Mouse (Mus musculus) intestine, postnatal 0 days (tissue): ENCODE results near the gene Gas8. TPM values are rescaled to one million over a fixed set of nuclear protein-coding genes. Genes with fewer than 3 reads are reported as not detected.
"Not testable (repeated sequence)": the region's sequence is repeated elsewhere in the genome, so short reads cannot be mapped to it uniquely, and the experiment has no call there.

ENCODE experiments used
- ATAC-seq: fragments of 200-750 bp; cut with Nextera tagmentation; 2 replicates; pipeline ENCODE4 v1.8.0; 2017; ENCODE audit warnings: mild to moderate bottlenecking, moderate TSS enrichment, moderate library complexity
- H3K27ac ChIP-seq: fragments of 300-500 bp; sonication (generic); 2 replicates; pipeline ENCODE4 v1.5.1; 2014; ENCODE audit warnings: mild to moderate bottlenecking, low read depth, low read length, moderate library complexity
- H3K27me3 ChIP-seq: fragments of 300-500 bp; sonication (generic); replicated peaks from 2 replicates; pipeline ENCODE4 v1.6.1; 2014; ENCODE audit warnings: low read length, mixed read lengths; ENCODE audit not compliant: control insufficient read depth, insufficient read depth
- H3K36me3 ChIP-seq: fragments of 300-500 bp; sonication (generic); 2 replicates; pipeline ENCODE4 v1.6.1; 2014; ENCODE audit warnings: mild to moderate bottlenecking, moderate library complexity; ENCODE audit not compliant: control insufficient read depth, insufficient read depth
- H3K4me1 ChIP-seq: fragments of 300-500 bp; sonication (generic); replicated peaks from 2 replicates; pipeline ENCODE4 v1.6.1; 2014; ENCODE audit warnings: antibody characterized with exemption, low read length, mixed read lengths; ENCODE audit not compliant: control insufficient read depth, insufficient read depth
- H3K4me2 ChIP-seq: fragments of 300-500 bp; sonication (generic); replicated peaks from 2 replicates; pipeline ENCODE4 v1.6.1; 2014; ENCODE audit warnings: low read depth, mild to moderate bottlenecking, moderate library complexity
- H3K4me3 ChIP-seq: fragments of 300-500 bp; sonication (generic); 2 replicates; pipeline ENCODE4 v1.5.1; 2014; ENCODE audit warnings: low read depth, low read length
- H3K9ac ChIP-seq: fragments of 300-500 bp; sonication (generic); 2 replicates; pipeline ENCODE4 v1.6.1; 2014; ENCODE audit warnings: mild to moderate bottlenecking, low read depth, low read length
- H3K9me3 ChIP-seq: fragments of 300-500 bp; sonication (generic); 2 replicates; pipeline ENCODE4 v1.6.1; 2016; ENCODE audit warnings: mixed run types; ENCODE audit not compliant: control insufficient read depth
- CTCF ChIP-seq: sonication (generic); IDR thresholded peaks from 2 replicates; pipeline ENCODE4 v1.5.1; 2016; ENCODE audit warnings: low read depth, mild to moderate bottlenecking, control low read depth, antibody characterized with exemption, moderate library complexity
- WGBS: fragments of 180-500 bp; shearing (Covaris S2); extraction: QIAGEN DNeasy Blood & Tissue Kit; methylation state at CpG from one replicate; pipeline ENCODE4 v1.1.7; 2014; 5-methylcytosine and 5-hydroxymethylcytosine counted together
- polyA plus RNA-seq: library from polyadenylated mRNA; unstranded; fragments of >200 nt; fragmentation: Nextera tagmentation; extraction: Ambion mirVana; gene quantifications from 2 replicates; pipeline ENCODE4 v1.2.1, GENCODE M21; 2015

Gene Gas8
- polyA plus RNA-seq: 6.8 TPM in 2 replicates

DNA sequence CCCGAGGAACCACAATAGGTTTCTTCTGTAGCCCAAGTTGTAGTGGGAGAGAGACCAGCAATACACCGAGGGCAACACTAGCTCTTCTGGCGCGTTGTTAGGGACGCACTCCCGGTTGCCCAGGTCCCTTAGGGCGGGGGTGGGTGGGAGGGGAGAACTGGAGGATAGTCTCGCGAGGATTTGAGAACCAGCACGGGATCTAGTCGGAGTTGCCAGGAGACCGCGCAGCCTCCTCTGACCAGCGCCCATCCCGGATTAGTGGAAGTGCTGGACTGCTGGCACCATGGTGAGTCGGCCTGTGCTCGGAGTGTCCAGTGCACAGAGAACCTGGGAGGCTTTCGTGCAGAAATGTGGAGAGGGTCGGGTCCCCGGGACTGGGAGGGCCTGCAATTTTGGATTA is at the start of gene Gas8:
Gene Gas8 (plus strand): TSS at position 168 of the 400 bp plus-strand sequence.
- peak; percentile 94 for ATAC-seq
- 1% methylated on average over 20 of the region's 20 CpGs for WGBS
- H3K4me2 ChIP-seq: peak within 1 kb of the TSS; percentile 84

GRCm38 (mm10) chr8:123472991-123473390 is 45.6 kb upstream of the Gas8 start:
- WGBS: 31% methylated on average over 6 of the region's 6 CpGs
- H3K4me1 ChIP-seq, H3K27ac ChIP-seq, H3K36me3 ChIP-seq, H3K9me3 ChIP-seq, H3K4me3 ChIP-seq, H3K27me3 ChIP-seq, H3K4me2 ChIP-seq, ATAC-seq, H3K9ac ChIP-seq: not testable (repeated sequence)

More for the DNA sequence above, at the start of gene Gas8:
- peak within 1 kb of the TSS; percentile 64 for H3K9ac ChIP-seq
- peak within 1 kb of the TSS; percentile 56 for H3K4me3 ChIP-seq
- H3K27ac ChIP-seq: no peak within 1 kb of the TSS; the same call in 1 of the 2 replicates
- H3K36me3 ChIP-seq: peaks cover 11% of the 10 kb centered on the region
- peak; percentile 39 for TF ChIP-seq CTCF
- peaks cover 7% of the 10 kb centered on the region for H3K4me1 ChIP-seq
- no peaks in the 10 kb centered on the region for H3K9me3 ChIP-seq
- peaks cover 31% of the 10 kb centered on the region for H3K27me3 ChIP-seq

GRCm38 (mm10) chr8:123474549-123474948 is 44.1 kb upstream of the Gas8 start:
- H3K36me3 ChIP-seq, H3K4me2 ChIP-seq, H3K27me3 ChIP-seq, H3K27ac ChIP-seq, H3K9me3 ChIP-seq, H3K4me1 ChIP-seq, H3K9ac ChIP-seq, ATAC-seq, H3K4me3 ChIP-seq: not testable (repeated sequence)
- WGBS: 61% methylated on average over 5 of the region's 5 CpGs

DNA sequence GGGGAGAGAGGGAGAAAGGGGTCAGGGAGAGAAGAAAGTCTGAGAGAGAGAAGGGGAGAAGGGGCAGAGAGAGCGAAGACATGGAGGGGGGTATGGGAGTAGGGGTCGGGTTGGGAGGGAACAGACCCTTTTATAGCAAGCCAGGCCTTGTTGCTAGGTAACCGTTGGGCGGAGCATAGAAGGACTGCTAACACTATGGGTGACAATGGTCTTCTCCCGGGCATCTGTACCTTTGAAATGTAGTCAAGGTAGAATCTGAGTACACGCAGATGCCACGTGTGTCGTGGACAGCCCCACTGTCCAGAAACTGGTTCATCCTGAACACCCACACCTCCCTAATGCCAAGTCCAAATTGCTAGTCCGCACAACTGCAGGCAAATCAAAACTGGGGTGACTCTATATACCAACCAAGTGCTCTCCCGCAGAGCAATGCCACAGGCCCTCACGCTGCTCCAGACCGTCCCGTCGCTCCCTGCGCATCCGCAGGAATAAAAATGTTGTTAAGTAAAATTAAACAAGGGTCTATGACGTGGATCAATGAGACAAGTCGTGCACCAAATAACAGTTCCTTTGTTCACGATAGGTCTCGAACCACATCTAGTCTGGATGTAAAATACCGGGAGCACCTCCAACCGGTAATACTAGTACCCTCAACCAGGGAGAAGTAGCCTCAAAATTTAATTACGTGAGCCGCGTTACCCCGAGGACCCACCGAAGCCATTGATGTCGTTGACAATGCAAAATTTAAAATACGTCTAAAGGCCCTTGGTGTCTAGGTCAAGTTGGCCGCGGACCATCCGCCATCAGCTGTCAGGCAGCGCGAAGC is 41.5 kb upstream of the Gas8 start:
- Histone ChIP-seq H3K9me3 (no peaks in the 10 kb centered on the region), H3K27me3 (no peaks in the 10 kb centered on the region), H3K4me3 (peak overlapping the region; percentile 89), H3K36me3 (peaks cover 18% of the 10 kb centered on the region; the same call in 1 of the 2 replicates), H3K4me2 (peak overlapping the region; percentile 84), H3K4me1 (peaks cover 8% of the 10 kb centered on the region; the same call in 1 of the 2 replicates), H3K9ac (peak overlapping the region; percentile 81), H3K27ac (peak overlapping the region; percentile 84)
- no peak for TF ChIP-seq CTCF
- ATAC-seq: peak; percentile 29
- 7% methylated on average over 34 of the region's 34 CpGs for WGBS

DNA sequence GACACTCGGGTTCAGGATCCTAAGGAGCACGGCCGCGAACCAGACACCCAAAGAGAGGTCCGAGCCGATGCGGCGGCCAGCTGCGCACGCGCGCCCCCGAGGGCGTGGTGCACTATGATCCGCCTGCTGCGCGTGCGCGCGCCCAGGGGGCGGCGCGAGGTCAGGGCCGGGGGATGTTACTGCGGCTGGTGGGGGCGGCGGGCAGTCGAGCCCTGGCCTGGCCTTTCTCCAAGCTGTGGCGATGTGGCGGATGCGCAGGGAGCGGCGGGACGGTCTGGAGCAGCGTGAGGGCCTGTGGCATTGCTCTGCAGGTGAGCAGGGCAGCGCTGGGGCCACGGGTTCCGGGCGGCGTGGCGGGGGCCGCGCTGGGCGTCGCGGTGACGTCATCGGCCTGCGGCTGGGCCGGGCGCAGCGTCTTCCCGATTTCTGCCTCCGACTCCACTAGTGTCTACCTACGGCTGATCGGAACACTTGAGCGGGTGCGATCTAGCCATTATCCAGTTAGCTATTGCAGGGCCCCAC is 40.8 kb upstream of the Gas8 start, which contains the start of gene Afg3l1:
Gene Afg3l1 (plus strand): TSS at position 167 of the 522 bp plus-strand sequence.
- WGBS: under 1% methylated on average over 58 of the region's 58 CpGs
- H3K9ac ChIP-seq: peak within 1 kb of the TSS; percentile 81
- H3K4me2 ChIP-seq: peak within 1 kb of the TSS; percentile 84
- peak within 1 kb of the TSS; percentile 84 for H3K27ac ChIP-seq
- 0 out of 2 replicates have a peak, but pooled peaks have one; percentile 27 for TF ChIP-seq CTCF
- ATAC-seq: peak; percentile 90
- peaks cover 23% of the 10 kb centered on the region; the same call in 1 of the 2 replicates for H3K36me3 ChIP-seq
- H3K4me3 ChIP-seq: peak within 1 kb of the TSS; percentile 89
- no peaks in the 10 kb centered on the region for H3K9me3 ChIP-seq
- no peaks in the 10 kb centered on the region for H3K27me3 ChIP-seq
- H3K4me1 ChIP-seq: peaks cover 8% of the 10 kb centered on the region; the same call in 1 of the 2 replicates

GRCm38 (mm10) chr8:123478456-123479218 is 40.0 kb upstream of the Gas8 start:
- Histone ChIP-seq H3K9ac (peak overlapping the region; percentile 81), H3K27ac (peak overlapping the region; percentile 84; the same call in 1 of the 2 replicates), H3K4me2 (peak overlapping the region; percentile 84), H3K27me3 (no peaks in the 10 kb centered on the region), H3K4me3 (peak overlapping the region; percentile 89), H3K9me3 (no peaks in the 10 kb centered on the region), H3K4me1 (peaks cover 8% of the 10 kb centered on the region; the same call in 1 of the 2 replicates), H3K36me3 (peaks cover 29% of the 10 kb centered on the region)
- ATAC-seq: no peak
- WGBS: 32% methylated on average over 16 of the region's 16 CpGs
- TF ChIP-seq CTCF: no peak
